Mouse (Mus musculus) stomach, embryonic 15.5 days (tissue): Measurements from ENCODE around the gene Rps2. TPM values are rescaled to one million over a fixed set of nuclear protein-coding genes. Genes with fewer than 3 reads are reported as not detected.
A peak's percentile ranks its signal among the peaks of the same experiment; 100 is the strongest.

ENCODE experiments used
- ATAC-seq: fragments of 200-750 bp; cut with Nextera tagmentation; 2 replicates; pipeline ENCODE4 v1.8.0; 2017; ENCODE audit warnings: low read depth, moderate number of reproducible peaks, moderate TSS enrichment; ENCODE audit not compliant: insufficient read depth, low FRiP score
- H3K27ac ChIP-seq: fragments of 300-500 bp; sonication (generic); 2 replicates; pipeline ENCODE4 v1.5.1; 2015; ENCODE audit warnings: mild to moderate bottlenecking, inconsistent platforms
- H3K27me3 ChIP-seq: fragments of 300-500 bp; sonication (generic); replicated peaks from 2 replicates; pipeline ENCODE4 v1.6.1; 2015; ENCODE audit warnings: inconsistent platforms
- H3K36me3 ChIP-seq: fragments of 300-500 bp; sonication (generic); 2 replicates; pipeline ENCODE4 v1.6.1; 2015; ENCODE audit warnings: inconsistent platforms
- H3K4me1 ChIP-seq: fragments of 300-500 bp; sonication (generic); 2 replicates; pipeline ENCODE4 v1.6.1; 2015; ENCODE audit warnings: inconsistent platforms
- H3K4me2 ChIP-seq: fragments of 300-500 bp; sonication (generic); 2 replicates; pipeline ENCODE4 v1.6.1; 2015; ENCODE audit warnings: mild to moderate bottlenecking, inconsistent platforms
- H3K4me3 ChIP-seq: fragments of 300-500 bp; sonication (generic); replicated peaks from 2 replicates; pipeline ENCODE4 v1.5.1; 2015; ENCODE audit warnings: inconsistent platforms
- H3K9ac ChIP-seq: fragments of 300-500 bp; sonication (generic); 2 replicates; pipeline ENCODE4 v1.6.1; 2015; ENCODE audit warnings: inconsistent platforms
- H3K9me3 ChIP-seq: fragments of 300-500 bp; sonication (generic); 2 replicates; pipeline ENCODE4 v1.6.1; 2016; ENCODE audit warnings: inconsistent platforms
- WGBS: fragments of 180-500 bp; shearing (Covaris S2); methylation state at CpG from one replicate; pipeline ENCODE4 v1.1.7; 2015; 5-methylcytosine and 5-hydroxymethylcytosine counted together
- polyA plus RNA-seq: library from polyadenylated mRNA; unstranded; fragments of >200 nt; fragmentation: Nextera tagmentation; extraction: Ambion mirVana; gene quantifications from 2 replicates; pipeline ENCODE4 v1.2.1, GENCODE M21; 2015

The Rps2 gene
- polyA plus RNA-seq, 1 experiment from 2014 or later = 1,497 TPM

- H3K4me1 ChIP-seq = peaks cover 5% of the 10 kb centered on the region; the same call in 1 of the 2 replicates
- peak within 1 kb of the TSS; percentile 97 for H3K4me2 ChIP-seq
- ATAC-seq = peak; percentile 85
- peaks cover 54% of the 10 kb centered on the region for H3K27me3 ChIP-seq
- WGBS = under 1% methylated on average over 65 of the region's 82 CpGs
- H3K9ac ChIP-seq = no peak within 1 kb of the TSS
- no peak within 1 kb of the TSS for H3K27ac ChIP-seq
- H3K4me3 ChIP-seq = peak within 1 kb of the TSS; percentile 51
- H3K9me3 ChIP-seq = no peaks in the 10 kb centered on the region
- H3K36me3 ChIP-seq = no peaks in the 10 kb centered on the region
These were observed 34.8 kb downstream of the Rps2 start, which contains the start of gene Hs3st6 for GRCm38 (mm10) chr17:24752415-24753394. Gene Hs3st6 (plus strand): TSS chr17:24752988.

- ATAC-seq = no peak
- WGBS = 85% methylated on average over 1 of the region's 1 CpGs
- Histone ChIP-seq H3K27me3 (peaks cover 34% of the 10 kb centered on the region), H3K4me3 (no peak overlapping the region), H3K36me3 (no peaks in the 10 kb centered on the region), H3K9ac (no peak overlapping the region), H3K9me3 (no peaks in the 10 kb centered on the region), H3K27ac (no peak overlapping the region), H3K4me2 (no peak overlapping the region), H3K4me1 (peaks cover 2% of the 10 kb centered on the region; the same call in 1 of the 2 replicates)
These were observed 39.5 kb downstream of the Rps2 start for GRCm38 (mm10) chr17:24757394-24757793.

DNA sequence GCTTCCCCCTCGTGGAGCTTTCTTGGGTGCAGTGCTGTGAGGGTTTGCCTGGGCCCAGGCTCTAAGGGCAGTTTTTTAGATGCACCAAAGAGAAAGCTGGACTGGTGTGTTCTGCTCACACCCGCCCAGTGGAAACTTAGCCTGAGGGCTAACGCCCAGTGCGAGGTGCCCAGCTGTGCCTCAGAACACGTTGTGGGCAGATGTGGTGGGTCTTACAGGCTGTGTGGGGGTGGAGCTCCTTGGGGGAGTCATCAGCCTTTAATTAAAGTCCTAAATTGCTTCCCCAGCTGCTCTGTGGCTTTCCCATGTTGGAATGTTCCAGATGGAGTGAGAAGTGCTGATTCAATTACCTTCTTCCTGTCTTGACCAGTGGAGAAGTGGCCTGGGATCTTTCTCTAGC is 43.2 kb downstream of the Rps2 start:
- ATAC-seq = no peak
- 51% methylated on average over 5 of the region's 5 CpGs for WGBS
- no peak overlapping the region for H3K9ac ChIP-seq
- 0 out of 2 replicates have a peak, but pooled peaks cover 3% of the 10 kb centered on the region for H3K4me1 ChIP-seq
- no peak overlapping the region for H3K4me2 ChIP-seq
- H3K27ac ChIP-seq = no peak overlapping the region
- no peaks in the 10 kb centered on the region for H3K9me3 ChIP-seq
- H3K36me3 ChIP-seq = no peaks in the 10 kb centered on the region
- no peaks in the 10 kb centered on the region for H3K27me3 ChIP-seq
- no peak overlapping the region for H3K4me3 ChIP-seq

DNA sequence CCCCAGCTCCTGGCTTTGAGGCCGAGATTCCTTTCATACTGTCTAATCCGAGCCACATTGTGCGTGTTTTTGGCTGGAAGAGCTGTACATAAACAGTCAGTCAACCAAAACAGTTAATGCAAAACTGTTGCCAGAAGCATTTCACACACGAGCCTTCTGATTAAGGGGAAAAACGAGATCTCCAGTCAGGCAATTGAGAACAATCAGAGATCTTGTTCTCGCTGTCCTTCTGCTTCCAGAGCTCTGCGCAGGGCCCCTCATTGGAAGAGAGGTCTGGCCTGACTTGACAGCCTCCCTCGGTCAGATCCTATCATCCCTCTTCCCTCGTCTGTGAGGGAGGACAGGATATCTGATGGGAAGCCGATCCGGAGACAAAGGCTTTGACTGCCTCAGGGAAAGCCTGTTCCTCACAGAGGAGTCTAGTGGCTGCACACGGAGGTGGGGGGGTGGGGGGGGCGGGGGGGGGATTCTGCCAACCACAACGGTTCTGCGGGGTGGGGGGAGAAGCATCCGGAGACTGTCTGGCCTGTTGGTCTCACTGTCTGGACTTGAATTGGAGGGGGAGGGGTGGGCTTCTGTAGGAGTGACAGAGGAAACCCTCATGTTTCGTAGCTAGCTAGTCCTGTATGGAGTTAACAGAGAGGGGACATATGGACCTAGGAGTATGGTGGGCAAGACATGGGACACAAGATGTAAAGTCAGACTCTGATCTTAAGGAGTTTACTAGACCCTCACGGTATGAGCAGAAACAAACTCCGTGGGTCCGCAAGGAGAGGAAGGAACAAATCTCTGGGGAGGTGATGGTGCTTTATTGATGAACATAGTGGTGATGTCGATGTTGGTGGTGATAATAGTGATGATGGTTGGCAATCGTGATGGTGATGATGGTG is 47.3 kb downstream of the Rps2 start:
- Histone ChIP-seq H3K27me3 (no peaks in the 10 kb centered on the region), H3K9ac (no peak overlapping the region), H3K4me2 (no peak overlapping the region), H3K4me1 (0 out of 2 replicates have a peak, but pooled peaks cover 10% of the 10 kb centered on the region), H3K9me3 (no peaks in the 10 kb centered on the region), H3K4me3 (no peak overlapping the region), H3K27ac (no peak overlapping the region), H3K36me3 (no peaks in the 10 kb centered on the region)
- ATAC-seq = no peak
- WGBS = 45% methylated on average over 21 of the region's 22 CpGs

GRCm38 (mm10) chr17:24766266-24766875 is 48.5 kb downstream of the Rps2 start:
- no peaks in the 10 kb centered on the region for H3K9me3 ChIP-seq
- no peaks in the 10 kb centered on the region for H3K36me3 ChIP-seq
- H3K27me3 ChIP-seq = no peaks in the 10 kb centered on the region
- 0 out of 2 replicates have a peak, but pooled peaks cover 10% of the 10 kb centered on the region for H3K4me1 ChIP-seq
- no peak overlapping the region for H3K27ac ChIP-seq
- H3K4me2 ChIP-seq = no peak overlapping the region
- 24% methylated on average over 12 of the region's 12 CpGs for WGBS
- no peak for ATAC-seq
- H3K4me3 ChIP-seq = no peak overlapping the region
- H3K9ac ChIP-seq = no peak overlapping the region

DNA sequence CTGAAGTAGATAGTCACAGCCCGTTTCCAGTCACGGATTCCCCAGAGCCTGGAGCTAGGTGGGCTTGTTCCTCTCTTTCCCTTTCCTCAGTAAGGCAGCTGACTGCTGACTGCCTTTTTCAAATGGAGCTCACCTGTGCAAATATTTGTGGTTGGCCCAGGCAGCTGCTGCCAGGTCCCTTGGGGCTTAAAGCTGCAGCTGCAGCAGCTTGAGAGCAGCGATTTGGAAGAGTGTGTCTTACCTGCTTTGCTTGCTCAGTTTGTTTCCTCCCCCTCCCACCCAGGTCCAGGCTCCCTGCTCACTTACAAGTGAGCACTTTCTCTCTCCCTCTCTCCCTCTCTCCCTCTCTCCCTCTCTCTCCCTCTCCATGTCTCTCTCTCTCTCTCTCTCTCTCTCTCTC is 51.2 kb downstream of the Rps2 start:
- Histone ChIP-seq H3K4me1 (0 out of 2 replicates have a peak, but pooled peaks cover 10% of the 10 kb centered on the region), H3K4me3 (no peak overlapping the region), H3K4me2 (0 out of 2 replicates have a peak overlapping the region, but pooled peaks have one; percentile 11), H3K36me3 (no peaks in the 10 kb centered on the region), H3K9me3 (no peaks in the 10 kb centered on the region), H3K27ac (no peak overlapping the region), H3K9ac (no peak overlapping the region), H3K27me3 (no peaks in the 10 kb centered on the region)
- 29% methylated on average over 3 of the region's 3 CpGs for WGBS
- ATAC-seq = peak; percentile 60; the same call in 1 of the 2 replicates

Other genes with a start within 250 kb of the Rps2 start
- gene E4f1, start 247.8 kb upstream of the Rps2 start, polyA plus RNA-seq = 30.8 and 33.7 TPM in 2 replicates
- gene Pgp, start 247.7 kb upstream of the Rps2 start, polyA plus RNA-seq = 64.6 and 65.3 TPM in 2 replicates
- gene Bricd5, start 244.2 kb upstream of the Rps2 start, polyA plus RNA-seq = 0.31 TPM in 1 of 2 replicates, not detected in the other
- 25.0 and 30.5 TPM in 2 replicates for gene Mlst8, start 239.0 kb upstream of the Rps2 start, polyA plus RNA-seq
- 2.6 and 3.0 TPM in 2 replicates for gene Caskin1, start 229.5 kb upstream of the Rps2 start, polyA plus RNA-seq
- gene Traf7, start 190.2 kb upstream of the Rps2 start, polyA plus RNA-seq = 82.7 and 84.2 TPM in 2 replicates
- gene Rab26, start 183.9 kb upstream of the Rps2 start, polyA plus RNA-seq = 8.3 and 11.6 TPM in 2 replicates
- gene Pkd1, start 168.3 kb upstream of the Rps2 start, polyA plus RNA-seq = 27.3 and 29.0 TPM in 2 replicates
- 45.4 TPM in 2 replicates for gene Tsc2, start 85.5 kb upstream of the Rps2 start, polyA plus RNA-seq
- gene Nthl1, start 85.4 kb upstream of the Rps2 start, polyA plus RNA-seq = 18.7 and 20.3 TPM in 2 replicates
- 51.0 and 53.7 TPM in 2 replicates for gene Slc9a3r2, start 67.8 kb upstream of the Rps2 start, polyA plus RNA-seq
- 0.30 and 0.46 TPM in 2 replicates for gene Npw, start 59.7 kb upstream of the Rps2 start, polyA plus RNA-seq
- gene Zfp598, start 48.4 kb upstream of the Rps2 start, polyA plus RNA-seq = 19.3 and 22.1 TPM in 2 replicates
- 6.3 and 6.9 TPM in 2 replicates for gene Syngr3, start 28.2 kb upstream of the Rps2 start, polyA plus RNA-seq
- gene Gfer, start 22.0 kb upstream of the Rps2 start, polyA plus RNA-seq = 40.9 and 44.1 TPM in 2 replicates
- gene Noxo1, start 21.9 kb upstream of the Rps2 start, polyA plus RNA-seq = 3.2 and 3.5 TPM in 2 replicates
- gene Tbl3, start 10.5 kb upstream of the Rps2 start, polyA plus RNA-seq = 64.4 and 68.0 TPM in 2 replicates
- 0.19 TPM in 1 of 2 replicates, not detected in the other for gene Rnf151, start 53 bp upstream of the Rps2 start, polyA plus RNA-seq
- 238 and 259 TPM in 2 replicates for gene Ndufb10, start 6.4 kb downstream of the Rps2 start, polyA plus RNA-seq
- 0.15 TPM in 1 of 2 replicates, not detected in the other for gene Rpl3l, start 9.7 kb downstream of the Rps2 start, polyA plus RNA-seq
- 37.0 and 41.4 TPM in 2 replicates for gene Msrb1, start 18.5 kb downstream of the Rps2 start, polyA plus RNA-seq
- 1.1 and 1.5 TPM in 2 replicates for gene Hs3st6, start 34.9 kb downstream of the Rps2 start, polyA plus RNA-seq
- gene Meiob, start 86.2 kb downstream of the Rps2 start, polyA plus RNA-seq = 0.08 TPM in 1 of 2 replicates, not detected in the other
- gene Hagh, start 122.0 kb downstream of the Rps2 start, polyA plus RNA-seq = 49.1 and 49.3 TPM in 2 replicates
- gene Fahd1, start 132.2 kb downstream of the Rps2 start, polyA plus RNA-seq = 34.5 and 35.4 TPM in 2 replicates
- 3.9 and 4.0 TPM in 2 replicates for gene Igfals, start 147.9 kb downstream of the Rps2 start, polyA plus RNA-seq
- gene Nubp2, start 168.2 kb downstream of the Rps2 start, polyA plus RNA-seq = 49.0 and 49.6 TPM in 2 replicates
- gene Spsb3, start 168.5 kb downstream of the Rps2 start, polyA plus RNA-seq = 32.1 and 32.5 TPM in 2 replicates
- gene Eme2, start 177.0 kb downstream of the Rps2 start, polyA plus RNA-seq = 26.3 and 29.3 TPM in 2 replicates
- gene Mrps34, start 177.0 kb downstream of the Rps2 start, polyA plus RNA-seq = 102 and 112 TPM in 2 replicates
- 77.5 and 79.8 TPM in 2 replicates for gene Nme3, start 178.4 kb downstream of the Rps2 start, polyA plus RNA-seq
- gene Mapk8ip3, start 218.9 kb downstream of the Rps2 start, polyA plus RNA-seq = 29.2 and 31.3 TPM in 2 replicates
- gene Jpt2, start 242.6 kb downstream of the Rps2 start, polyA plus RNA-seq = 183 and 204 TPM in 2 replicates